Mouse (Mus musculus): ENCODE measurements around the gene Traf4.

The Traf4 gene

DNA sequence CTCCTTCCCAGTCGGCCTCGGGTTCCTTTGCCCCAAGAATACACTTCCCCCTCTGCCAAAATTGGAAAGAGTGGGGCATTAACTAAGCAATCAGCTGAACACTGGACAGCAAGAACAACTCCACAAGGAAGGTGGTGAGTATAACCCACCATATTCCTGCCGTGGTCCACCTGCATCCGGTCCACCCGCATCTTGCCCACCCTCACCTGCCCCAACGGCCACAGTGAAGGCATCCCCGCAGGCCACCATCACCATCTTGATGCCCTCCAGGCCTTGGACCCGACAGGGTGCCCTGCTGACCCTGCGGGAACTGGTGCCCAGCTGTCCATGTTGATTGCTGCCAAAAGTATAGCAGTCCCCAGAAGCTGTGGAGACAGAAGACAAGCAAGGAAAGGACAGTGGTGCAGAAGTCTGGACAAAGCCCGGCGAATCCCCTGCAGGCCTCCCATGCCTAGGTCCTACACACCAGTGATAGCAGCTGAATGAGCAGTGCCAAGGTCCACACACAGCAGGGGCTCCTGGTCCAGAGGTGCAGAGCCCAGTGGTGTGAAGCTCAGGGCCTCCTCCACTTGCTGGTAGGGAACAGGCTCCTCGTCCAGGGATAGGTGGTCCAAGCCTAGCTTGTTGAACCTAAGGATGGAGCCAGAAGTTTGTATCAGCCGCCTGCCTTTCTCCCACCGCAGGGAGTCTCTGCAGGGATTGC lies 2.0 kb upstream of the Traf4 start:
- DNase-seq (ENCODE audit: low spot score in 2 of 2) = no peak

DNA sequence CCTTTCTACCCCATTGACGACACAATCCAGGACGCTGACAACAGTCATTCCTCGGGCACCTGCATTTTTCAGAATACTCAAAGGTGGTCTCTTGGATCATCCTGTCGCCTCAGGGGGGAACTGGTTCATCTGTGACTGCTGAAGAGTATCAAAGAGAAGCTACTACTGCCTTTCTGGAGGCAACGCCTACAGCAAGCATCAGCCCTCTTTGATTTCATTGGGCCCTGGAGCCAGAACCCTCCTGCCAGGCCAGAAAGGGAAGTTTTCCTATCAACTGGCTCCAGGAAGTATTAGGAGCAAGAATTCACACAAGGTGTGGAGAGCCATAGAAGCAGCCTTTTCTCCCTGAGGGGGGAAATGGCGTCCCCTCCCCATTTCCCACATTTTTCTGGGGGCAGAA lies 1.3 kb upstream of the Traf4 start:
- DNase-seq (ENCODE audit: low spot score in 2 of 2) = no peak

DNA sequence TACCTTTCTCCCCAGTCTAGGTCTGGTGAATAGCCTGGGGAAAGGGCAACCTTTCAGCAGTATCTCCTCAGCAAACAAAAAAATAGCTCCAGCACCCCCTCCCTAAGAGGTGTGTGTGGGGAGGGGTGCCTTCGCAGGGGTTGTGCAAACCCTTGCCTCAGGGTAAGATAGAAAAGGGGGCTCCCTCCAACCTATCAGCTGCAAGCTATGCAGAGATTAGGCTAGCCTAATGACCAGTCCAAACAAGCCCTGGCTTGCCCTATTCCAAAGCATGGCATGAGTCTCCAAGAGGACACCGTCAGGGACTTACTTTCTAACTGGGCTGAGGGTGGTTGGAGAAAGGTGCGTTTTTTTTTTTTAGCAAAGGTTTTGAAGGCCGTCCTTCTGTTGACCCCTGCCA lies 772 bp upstream of the Traf4 start:
- no peak for DNase-seq (ENCODE audit: low spot score in 2 of 2)

DNA sequence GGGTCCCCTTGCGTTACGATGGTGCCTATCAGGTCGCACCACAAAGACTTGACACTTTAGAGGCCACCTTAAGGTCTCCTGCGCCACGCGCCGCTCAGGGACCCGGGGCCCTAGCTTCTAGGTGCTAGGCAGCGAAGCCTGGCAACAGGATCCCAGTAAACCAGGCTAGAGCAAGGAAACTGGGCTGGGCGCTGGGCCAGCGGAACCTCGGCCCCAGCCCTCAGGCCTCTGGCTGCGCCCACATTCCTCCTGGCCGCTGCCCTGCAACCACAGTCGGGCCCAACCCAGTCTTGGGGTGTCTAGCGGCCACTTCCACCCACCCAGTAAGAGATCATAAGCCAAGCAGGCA lies 346 bp upstream of the Traf4 start:
- DNase-seq (ENCODE audit: low spot score in 2 of 2) = no peak

DNA sequence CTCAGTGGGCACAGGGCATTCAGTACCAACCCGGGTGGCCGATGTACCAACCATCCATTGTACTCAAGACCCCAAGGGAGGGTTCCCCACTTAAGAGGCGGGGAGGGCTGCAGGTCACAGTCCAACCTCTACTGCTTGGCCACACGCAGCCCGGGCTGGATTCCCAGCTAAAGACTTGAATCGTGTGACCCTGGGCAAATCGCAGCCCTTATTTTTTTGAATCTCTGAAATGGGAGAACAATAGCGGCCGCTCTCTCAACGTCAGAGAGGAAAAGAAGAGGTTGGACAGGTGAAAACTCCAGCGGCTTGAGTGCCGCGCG lies 825 bp downstream of the Traf4 start:
- no peak for DNase-seq (ENCODE audit: low spot score in 2 of 2)

DNA sequence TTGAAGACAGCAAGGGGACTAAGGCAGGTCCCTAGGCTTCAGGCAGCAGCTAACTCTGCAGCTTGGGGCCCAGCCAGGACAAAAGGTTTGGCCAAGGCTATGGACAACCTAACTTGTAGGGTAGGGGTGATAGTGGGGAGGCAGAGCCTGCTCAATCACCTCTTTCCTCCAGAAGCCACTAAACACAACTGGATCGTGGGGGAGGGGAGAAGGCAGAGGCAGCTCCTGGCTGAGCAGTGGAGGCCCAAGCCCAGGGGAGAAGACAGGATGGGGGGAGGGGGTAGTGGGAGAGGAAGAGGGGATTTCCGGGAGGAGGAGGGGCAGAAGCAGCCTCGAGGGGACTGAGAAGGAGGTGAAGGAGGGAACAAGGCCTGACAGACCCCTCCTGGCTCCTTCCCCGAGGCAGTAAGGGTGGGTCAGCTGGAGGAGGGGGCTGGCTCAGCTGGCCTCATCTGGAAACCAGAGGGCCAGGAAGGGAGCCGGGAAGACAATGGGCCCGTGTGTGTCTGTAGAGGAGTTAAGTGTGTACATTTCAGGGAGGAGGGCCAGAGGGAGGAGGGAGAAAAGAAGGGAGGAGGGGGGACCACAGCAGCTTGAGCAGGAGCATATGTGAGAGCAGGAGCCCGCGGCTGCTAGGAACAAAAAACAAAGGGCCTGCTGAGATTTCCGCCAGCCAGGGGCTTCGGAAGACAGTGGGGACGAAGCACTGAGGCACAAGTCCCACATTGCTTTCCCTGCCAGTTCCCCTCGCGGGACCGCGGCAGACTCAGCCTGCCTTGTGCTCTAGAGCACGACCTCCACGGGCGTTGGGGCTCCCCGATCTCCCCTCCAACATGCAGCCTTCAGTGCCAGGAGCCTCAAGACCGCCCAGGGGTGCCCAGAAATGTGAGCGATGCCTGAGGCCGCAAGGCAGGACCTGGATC lies 1.4 kb downstream of the Traf4 start:
- DNase-seq (ENCODE audit: low spot score in 2 of 2) = peak; percentile 51 to 64

DNA sequence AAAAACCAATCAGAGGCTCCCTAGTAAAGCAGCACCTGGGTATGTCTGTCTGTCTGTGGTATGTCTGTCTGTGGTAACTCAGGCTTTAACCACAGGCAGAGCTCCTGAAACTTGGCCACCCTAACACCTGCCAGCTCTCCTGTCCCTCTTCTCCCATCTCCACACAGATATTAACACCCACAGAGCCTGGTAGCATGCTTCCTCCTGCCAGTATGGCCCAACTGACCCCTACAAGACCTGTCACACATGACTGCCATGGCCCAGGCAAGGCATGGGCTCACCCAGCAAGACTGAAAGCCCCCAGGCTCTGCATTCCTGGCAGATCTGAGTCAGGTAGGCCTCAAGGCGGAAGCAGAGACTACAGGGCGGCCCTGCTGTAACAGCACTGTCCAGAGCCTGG lies 2.3 kb downstream of the Traf4 start:
- no peak for DNase-seq (ENCODE audit: low spot score in 2 of 2)

DNA sequence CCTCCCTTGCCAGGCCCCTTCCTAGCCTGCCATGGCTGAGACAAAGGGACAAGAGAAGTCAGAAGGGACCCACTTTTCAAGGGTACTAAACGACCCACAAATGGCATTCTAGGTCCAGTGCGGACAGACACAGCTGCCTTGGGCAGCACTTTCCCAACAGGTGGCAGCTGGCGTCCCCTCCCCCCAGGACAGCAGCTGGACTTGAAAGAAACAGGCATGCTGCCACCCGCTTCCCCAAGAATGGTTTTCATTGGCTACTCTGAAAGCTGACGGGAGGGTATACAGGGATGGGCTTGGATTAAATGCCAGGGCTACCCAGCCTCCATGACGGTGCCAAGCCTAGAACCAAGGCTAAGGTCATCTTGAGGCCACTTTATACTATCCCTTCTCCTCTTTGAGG lies 2.9 kb downstream of the Traf4 start:
- DNase-seq (ENCODE audit: low spot score in 2 of 2) = no peak

DNA sequence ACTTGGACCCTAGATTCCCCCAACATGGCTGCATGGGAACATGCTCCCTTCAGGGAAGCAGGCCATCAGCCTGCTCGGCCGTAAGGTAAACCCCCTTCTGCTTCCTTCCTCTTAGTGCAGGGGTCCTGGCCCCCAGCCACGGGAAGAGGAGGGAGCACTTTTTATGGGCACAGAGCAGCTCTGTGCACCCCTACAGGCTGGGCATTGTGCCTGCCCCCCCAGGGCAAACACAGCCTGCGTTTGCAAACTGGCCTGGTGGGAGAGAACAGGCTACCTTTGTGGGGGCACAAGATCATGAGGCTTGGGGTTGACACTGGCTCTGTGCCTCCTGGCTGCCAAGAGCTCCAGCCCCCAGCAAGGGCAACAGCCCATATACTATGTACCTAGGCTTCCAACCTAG lies 3.4 kb downstream of the Traf4 start:
- no peak for DNase-seq (ENCODE audit: low spot score in 2 of 2)

DNA sequence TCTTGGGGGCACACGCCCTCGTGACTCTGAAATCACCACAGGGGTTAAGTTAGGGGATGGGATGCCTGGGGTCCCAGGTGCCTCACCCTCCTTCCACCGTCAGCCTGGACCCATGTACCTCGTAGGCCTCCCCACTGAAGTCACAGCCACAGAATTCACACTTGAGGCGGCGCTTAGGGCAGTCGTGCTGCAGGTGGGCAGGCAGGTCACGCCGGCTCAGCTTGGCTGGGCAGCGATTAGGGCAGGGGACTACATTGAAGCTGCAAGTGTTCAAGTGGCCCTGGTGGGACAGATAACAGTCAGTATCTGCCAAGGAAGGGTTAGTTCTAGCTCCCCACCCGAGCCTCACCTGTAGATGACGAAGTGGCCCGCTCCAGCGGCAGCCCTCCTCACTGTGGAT lies 4.2 kb downstream of the Traf4 start:
- DNase-seq (ENCODE audit: low spot score in 2 of 2) = no peak

DNA sequence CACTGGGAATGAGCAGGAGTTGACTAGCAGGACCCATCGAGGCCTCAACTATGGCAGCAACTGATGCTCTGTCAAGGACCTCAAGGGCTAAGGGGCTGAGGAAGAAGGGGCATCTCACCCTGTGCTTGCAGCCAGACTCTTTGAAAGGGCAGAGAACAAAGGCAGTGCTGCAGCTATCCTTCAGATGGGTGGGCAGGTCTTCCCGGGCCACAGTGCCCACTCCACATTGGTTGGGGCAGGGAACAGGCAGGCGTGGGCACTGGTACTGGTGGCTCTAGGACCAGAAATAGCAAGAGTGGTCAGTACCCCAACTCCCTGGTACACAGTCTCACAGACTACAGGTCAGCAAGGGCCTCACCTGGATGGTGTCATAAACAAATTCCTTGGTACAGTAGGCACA lies 4.7 kb downstream of the Traf4 start:
- no peak for DNase-seq (ENCODE audit: low spot score in 2 of 2)

DNA sequence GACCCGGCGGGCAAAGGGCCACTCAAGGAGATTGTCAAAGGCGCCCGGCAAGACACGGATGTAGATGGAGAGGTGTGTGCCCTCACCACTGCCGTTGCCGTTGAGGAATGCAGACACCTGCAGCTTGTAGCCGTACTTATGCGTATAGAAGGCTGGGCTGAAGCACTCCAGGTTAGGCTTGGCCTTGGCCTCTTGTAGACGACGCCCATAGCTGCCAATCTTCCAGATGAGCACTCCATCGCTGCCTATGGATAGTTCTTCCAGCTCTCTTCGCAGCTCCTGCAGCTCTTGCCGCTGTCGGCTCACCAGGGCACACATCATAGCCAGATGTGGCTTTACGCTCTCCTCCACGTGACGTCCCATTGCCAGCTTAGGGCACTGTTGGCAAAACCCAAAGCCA lies 5.2 kb downstream of the Traf4 start:
- no peak for DNase-seq (ENCODE audit: low spot score in 2 of 2)

DNA sequence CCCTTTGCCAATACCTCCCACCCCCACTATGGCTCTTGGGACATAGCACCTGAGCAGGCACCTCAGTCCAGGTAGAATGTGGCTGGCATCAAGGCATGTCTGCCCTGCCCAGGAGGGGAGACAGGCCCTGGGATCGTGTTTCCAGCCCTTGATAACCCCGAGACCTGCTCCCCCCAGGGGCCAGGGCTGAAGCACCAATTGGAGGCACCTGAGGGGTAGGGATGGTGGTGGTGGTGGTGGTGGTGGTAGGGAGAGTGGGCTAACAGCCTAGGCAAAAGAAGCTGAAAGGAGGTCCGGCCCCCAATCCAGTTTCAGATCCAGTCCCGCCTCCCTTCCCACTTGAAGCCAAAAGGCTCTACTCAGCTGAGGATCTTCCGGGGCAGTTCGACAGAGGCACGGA lies 5.8 kb downstream of the Traf4 start:
- no peak for DNase-seq (ENCODE audit: low spot score in 2 of 2)

DNA sequence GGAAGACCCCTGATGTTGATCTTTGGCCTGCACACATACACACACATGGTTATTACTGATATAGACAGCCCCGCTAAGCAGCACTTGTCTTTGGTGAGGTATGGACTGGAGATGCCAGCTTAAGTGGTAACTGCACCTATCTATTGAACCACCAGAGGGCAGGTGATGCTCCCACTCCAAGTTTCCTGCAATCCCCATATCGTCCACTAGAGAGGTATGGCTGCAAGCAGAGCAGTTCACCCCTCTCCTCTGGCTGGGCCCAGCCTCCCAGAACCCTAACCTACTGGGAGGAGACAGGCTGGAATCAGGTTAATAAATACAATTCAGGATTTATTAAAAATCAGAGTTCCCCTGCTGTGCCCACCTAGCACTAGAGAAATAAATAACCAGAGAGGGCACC lies 6.3 kb downstream of the Traf4 start:
- DNase-seq (ENCODE audit: low spot score in 2 of 2) = peak; percentile 79 to 84

DNA sequence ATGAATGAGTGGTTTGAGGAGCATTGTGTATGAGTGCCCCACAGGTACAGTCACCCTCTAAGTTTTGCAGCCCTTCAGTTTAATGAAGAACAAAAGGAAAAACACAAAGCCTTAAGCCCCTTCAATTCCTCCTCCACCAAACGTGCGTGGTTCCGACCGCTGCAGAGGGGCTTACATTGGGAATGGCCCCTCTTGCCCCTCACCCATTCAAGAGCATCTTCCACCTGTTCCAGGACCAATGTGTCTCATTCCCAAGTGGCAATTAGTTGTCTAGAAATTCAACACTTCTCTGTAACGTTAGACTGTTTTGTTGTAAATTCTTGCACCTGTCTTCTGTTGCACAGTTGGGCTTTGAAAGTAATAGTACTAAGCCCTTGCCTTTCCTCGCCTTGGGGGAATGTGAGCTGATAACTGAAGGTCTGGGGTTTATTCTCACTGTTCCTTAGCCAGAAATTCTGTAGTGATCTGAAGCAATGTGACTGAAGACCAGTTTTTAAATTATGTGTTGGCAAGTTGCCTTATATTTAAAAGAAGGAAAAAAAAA lies 9.2 kb downstream of the Traf4 start:
- no peak for DNase-seq (ENCODE audit: low spot score in 2 of 2)

DNA sequence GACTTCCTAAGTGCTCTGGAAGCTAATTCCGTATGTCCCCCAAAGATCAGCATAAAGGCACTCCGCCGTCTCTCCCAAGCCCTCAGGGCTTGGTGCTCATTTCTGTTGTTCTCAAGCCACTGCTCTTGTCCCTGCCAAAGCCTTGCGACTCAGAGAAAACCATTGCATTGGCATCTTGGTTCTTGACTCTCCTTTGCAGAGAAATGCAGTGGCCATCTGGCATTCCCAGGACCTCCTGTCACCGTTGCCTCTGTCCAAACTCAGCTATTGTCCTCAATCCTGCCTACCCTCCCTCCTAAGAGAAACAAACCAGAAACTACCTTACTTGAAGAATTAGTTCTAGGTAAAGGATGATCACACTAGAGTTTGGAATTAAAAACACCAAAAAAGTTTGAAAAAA lies 9.7 kb downstream of the Traf4 start:
- no peak for DNase-seq (ENCODE audit: low spot score in 2 of 2)

DNA sequence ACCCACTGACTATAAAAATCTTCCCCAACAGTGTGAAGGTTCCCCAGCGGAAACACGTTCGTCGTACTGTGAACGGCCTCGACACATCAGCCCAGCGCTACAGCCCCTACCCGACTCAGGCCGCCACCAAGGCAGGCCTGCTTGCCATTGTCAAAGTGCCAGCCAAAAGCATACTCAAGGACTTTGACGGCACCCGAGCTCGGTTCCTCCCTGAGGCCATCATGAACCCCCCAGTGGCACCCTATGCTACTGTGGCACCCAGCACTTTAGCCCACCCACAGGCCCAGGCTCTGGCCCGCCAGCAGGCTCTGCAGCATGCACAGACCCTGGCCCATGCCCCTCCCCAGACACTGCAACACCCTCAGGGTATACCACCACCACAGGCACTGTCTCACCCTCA lies 11.6 kb downstream of the Traf4 start:
- no peak for DNase-seq (ENCODE audit: low spot score in 2 of 2)

DNA sequence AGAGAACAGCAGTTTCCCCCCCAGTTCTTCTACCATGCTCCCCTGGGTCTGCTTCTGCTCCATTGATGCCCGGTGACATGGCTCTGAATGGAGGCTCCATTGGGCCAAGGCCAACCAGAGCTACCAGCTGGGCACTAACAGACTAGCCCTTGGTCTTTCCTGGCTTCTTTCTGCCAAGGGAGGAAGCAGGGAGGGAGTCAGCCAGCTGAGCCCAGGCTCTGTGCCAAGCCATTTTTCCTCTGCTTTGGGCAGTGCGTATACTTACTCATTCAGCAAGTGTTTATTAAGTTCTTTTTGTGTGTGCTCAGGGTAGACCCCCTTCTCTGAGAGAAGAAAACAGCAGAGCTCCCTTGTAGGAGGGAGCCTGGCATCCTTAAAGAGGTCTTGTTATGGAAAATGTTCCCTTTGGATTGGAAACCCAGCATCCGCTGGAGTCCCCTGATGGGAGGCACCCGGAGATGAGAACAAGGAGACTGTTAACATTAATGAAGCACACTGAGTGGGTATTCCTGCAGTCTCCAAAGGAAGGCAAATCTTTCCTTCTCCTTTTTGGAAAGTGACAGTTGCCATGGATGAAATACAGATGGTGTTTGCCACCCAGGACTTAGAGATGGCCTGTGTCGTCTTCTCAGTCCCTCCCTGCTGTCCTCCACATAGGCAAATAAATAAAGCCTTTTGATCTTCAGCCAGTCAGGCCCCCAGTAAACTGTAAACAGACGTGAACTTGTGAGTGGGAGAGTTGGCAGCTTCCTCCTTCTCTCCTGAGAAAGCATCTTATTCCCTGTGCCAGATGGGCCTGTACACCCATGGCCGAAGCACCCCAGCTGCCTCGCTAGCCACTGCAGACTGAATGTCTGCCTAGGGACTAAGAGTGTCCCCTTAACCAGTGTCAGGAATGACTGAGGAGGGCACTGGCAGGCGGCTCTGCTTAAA lies 12.8 kb downstream of the Traf4 start:
- no peak for DNase-seq (ENCODE audit: low spot score in 2 of 2)

DNA sequence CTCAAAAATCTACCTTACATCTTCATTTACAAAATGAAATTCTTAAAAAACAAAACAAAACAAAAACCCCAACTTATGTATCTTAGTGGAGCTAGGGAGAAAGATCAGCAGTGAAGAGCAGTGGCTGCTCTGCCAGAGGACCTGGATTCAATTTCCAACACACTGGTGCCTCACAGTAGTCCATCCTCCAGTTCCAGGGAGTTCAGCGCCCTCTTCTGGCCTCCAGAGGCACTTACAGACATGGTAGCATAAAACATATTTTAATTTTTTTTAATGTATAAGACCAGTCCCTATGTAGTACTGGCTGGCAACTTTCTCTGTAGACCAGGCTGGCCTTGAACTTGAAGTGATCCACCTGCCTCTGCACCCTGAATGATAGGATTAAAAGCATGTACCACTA lies 14.2 kb downstream of the Traf4 start:
- no peak for DNase-seq (ENCODE audit: low spot score in 2 of 2)

DNA sequence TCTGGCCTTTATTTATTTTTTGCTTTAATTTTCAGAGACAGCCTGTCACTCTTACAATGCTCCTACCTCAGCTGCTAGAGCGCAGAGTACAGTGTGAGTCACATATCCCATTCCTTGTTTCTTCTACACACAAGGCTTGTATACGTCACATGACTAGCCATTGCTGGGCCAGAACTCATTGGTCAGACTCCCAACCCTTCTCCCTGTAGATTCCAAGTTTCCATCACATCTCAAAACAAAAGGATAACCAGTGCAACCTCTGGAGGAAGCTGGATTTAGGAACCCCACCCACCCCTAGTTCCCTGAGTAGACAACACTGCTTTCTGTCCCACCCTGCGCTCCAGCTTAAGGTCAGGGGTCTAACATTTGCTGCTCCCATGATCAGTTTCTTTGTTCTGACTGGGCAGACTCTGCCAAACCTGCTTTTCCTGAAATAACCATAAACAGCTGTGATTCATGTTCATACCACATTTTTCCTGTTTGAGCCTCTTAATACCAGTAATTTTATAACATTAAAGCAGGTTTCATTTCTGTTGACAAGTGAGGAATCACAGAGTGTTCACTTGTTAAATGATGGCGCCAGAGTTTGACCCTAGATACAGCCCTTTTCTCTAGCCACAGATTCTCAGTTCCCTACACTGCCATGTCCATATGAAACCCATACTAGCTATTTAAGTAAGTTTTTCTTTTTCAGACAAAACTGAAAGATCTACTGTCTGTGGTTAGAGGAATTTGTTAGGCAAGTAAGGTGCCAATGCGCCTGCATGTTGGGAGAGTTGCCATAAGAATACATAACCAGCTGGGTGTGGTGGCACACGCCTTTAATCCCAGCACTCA lies 18.5 kb downstream of the Traf4 start:
- no peak for DNase-seq (ENCODE audit: low spot score in 2 of 2)

DNA sequence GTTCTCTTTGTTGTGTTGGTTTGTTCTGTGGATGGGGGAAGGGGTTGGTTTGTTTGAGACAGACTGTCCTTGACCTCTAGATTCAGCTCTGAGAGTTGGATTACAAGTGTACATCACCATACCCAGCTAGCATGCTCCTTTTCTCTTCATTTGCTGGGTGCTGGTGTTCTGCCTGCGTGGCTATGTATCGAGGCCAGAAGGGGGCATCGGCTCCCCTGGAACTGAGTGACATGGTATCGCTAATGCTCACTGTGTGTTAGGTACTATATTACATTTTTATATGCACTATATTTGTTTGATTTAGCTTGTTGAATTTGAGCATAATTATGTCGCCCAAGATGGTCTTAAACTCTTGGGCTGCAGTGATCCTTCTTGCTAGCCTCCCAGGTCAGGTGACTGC lies 19.2 kb downstream of the Traf4 start:
- no peak for DNase-seq (ENCODE audit: low spot score in 2 of 2)
